Mouse (Mus musculus) heart, postnatal 0 days (tissue): ENCODE data around the gene Hsf2bp.

Experiments used
- CTCF ChIP-seq: IDR thresholded peaks from 2 replicates; pipeline ENCODE4 v1.5.1; 2016; ENCODE audit warnings: antibody characterized with exemption, control low read depth, low read depth
- EP300 ChIP-seq: IDR thresholded peaks from 2 replicates; pipeline ENCODE4 v1.6.1; 2016; ENCODE audit warnings: antibody characterized with exemption, low read depth

DNA sequence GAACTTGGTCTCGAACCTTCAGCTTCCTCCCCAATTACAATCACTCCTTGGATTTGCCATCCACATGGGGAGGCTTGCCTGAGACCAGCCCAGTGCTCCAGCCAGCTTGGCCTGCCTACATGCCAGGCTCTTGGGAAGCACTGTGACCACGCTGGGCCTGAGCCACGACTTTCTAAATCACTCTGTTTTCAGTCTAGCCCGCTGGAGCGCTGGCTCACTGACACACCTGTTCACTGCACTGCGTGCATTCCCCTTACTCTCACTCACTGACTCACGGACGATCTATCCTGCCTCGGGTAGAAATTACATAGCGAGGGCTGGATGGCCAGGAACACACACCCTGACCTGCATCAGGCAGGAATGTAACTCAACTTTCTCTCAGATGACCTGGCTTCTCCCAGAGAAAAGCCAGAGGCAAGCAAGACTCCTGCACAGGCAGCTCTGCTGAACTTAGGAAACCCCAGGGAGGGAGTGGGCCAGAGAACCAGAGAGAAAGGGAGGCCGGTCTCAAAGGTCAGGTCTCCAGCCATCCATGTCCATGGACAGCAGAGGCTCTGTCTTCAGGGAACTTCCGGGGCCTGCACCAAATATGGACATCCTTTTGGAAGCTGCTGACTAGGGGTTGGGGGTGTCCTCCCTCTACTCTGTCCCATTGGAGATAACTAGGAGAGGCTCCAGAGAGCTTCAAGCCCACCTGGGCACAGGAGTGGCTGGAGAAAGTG lies 97.4 kb downstream of the Hsf2bp start:
- TF ChIP-seq CTCF (no peak), EP300 (no peak)
